Mouse (Mus musculus): ENCODE results near the gene Tgm6.

DNA sequence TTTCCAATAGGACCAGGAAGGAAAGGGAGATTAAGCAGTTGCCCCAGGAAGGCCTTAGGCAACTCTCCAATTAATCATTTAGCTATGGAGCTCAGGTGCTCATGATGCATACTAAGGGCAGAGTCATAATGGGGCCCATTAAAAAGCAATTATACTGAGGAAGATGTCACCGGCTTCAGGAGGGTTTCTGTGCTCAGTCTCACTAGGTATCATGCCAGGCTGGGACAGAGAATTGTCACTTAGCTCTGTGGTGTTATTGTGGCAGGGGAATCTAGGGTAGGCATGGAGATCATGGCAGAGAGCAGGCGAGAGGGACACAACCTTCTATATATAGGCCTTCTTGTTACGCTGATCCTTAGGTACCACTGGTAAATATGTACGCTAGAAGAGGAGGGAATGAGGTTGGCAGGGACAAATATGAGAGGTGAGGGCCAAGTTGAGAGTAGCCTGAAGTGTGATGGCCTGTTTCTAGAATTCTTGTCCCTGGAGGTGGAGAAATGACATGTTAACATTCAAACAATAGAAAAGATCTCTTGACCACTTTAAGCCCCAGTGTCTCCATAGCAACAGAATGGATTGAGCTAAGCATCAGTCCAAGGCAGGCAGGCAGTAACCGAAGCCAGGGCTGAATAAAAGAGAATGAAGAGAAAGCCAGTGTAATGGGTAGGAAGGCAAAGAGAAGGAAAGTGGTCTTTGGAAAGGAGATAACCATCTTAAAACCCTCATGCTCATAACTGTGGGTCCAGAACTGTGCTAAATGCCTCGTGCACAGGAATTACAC, 13.3 kb downstream of the Tgm6 start:
- TF ChIP-seq CTCF (IDR thresholded peaks at IDR 0.05; ENCODE audit: insufficient read depth, low read length) (no peak), POLR2A (IDR thresholded peaks at IDR 0.05; ENCODE audit: borderline replicate concordance, extremely low read depth, low read depth, low read length) (no peak)

All from lung, adult 2 months (tissue).